11 mouse cellular contexts compared by ENCODE assay signal in the genomic region with DNA sequence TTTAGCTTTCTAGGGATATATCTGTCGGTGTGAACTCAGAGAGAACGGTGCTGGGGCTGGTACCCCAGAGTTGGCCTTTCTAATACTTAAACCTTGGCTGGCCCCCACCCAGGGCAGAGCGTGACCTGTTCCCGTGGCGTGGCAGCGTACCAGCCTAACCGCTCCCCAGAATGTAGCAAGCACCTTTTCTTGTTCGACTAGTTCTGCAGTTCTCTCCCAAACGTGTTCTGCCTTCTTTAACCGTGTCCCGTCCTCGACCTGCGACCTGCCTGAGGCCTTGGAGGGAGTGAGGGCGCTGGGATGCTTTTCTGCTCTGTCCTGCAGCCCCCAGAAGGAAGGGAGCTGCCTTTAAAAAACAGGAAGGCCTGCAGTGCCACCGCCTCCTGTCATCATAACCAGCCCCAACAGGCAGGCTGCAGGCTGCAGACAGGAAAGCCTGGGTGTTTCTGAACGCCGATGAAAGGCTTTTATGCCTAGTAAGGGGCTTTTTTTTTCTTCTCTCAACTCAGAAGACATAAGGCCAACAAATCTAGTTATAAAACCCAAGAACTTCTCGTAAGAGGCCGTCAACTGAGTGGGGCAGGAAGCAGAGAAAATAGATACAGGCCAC. TPM values are rescaled to one million over a fixed set of nuclear protein-coding genes. Genes with fewer than 3 reads are reported as not detected.
A peak's percentile ranks its signal among the peaks of the same experiment; 100 is the strongest.
DNase-seq lines count a peak whose midpoint lies in the region; ATAC-seq and TF ChIP-seq lines count a peak whose summit lies in the region.
"Had no signal": no experiment of that assay in that cellular context is flagged by ENCODE, and none has a peak within 500 bp of the region (broad histone marks: within the 10 kb centered on the region; RNA-seq: fewer than 3 reads in every experiment).

No protein-coding gene starts in this region.

- WGBS in hindbrain, embryonic 14.5 days: 85% methylated on average over 19 of the region's 19 CpGs
- 74% methylated on average over 19 of the region's 19 CpGs for WGBS in hindbrain, embryonic 11.5 days
- WGBS in lung, embryonic 16.5 days: 42% methylated on average over 19 of the region's 19 CpGs
- 94% methylated on average over 19 of the region's 19 CpGs for WGBS in cerebellum, adult 2 months

- TF ChIP-seq POLR2A in cerebellum, adult 2 months (IDR thresholded peaks at IDR 0.05; ENCODE audit: borderline replicate concordance, insufficient read depth, low read length): no peak

- no peak for ATAC-seq in hindbrain, embryonic 14.5 days (ENCODE audit: low FRiP score)
- ATAC-seq in hindbrain, embryonic 11.5 days (ENCODE audit: low FRiP score): no peak
- peak; percentile 34; the same call in 1 of the 2 replicates for ATAC-seq in lung, embryonic 16.5 days (ENCODE audit: low read depth)
- ATAC-seq: forebrain, embryonic 14.5 days had no signal

- no peaks in the 10 kb centered on the region for H3K27me3 ChIP-seq in hindbrain, embryonic 14.5 days (ENCODE audit: control insufficient read depth, insufficient read depth, low read length)
- H3K27me3 ChIP-seq in hindbrain, embryonic 11.5 days (ENCODE audit: control insufficient read depth, insufficient read depth, low read length): no peaks in the 10 kb centered on the region
- H3K27me3 ChIP-seq in lung, embryonic 16.5 days (ENCODE audit: control insufficient read depth, insufficient read depth, low read depth, low read length): no peaks in the 10 kb centered on the region
- no peaks in the 10 kb centered on the region for H3K27me3 ChIP-seq in cerebellum, adult 2 months (ENCODE audit: control insufficient read depth, insufficient read depth, low read length)
- H3K27me3 ChIP-seq: neural tube, embryonic 12.5 days had no signal

- 0 out of 2 replicates have a peak overlapping the region, but pooled peaks have one; percentile 24 for H3K27ac ChIP-seq in hindbrain, embryonic 14.5 days
- H3K27ac ChIP-seq in hindbrain, embryonic 11.5 days (ENCODE audit: low read depth, low read length): no peak overlapping the region
- peak overlapping the region; percentile 76 for H3K27ac ChIP-seq in lung, embryonic 16.5 days (ENCODE audit: low read length)
- no peak overlapping the region for H3K27ac ChIP-seq in cerebellum, adult 2 months (ENCODE audit: insufficient read depth, low read length)
- H3K27ac ChIP-seq: neural tube, embryonic 12.5 days had no signal

- DNase-seq in hindbrain, embryonic 14.5 days (ENCODE audit: low spot score): no peak
- no peak for DNase-seq in hindbrain, embryonic 11.5 days (ENCODE audit: low spot score)
- peak; percentile 48 for DNase-seq in urinary bladder, postnatal 25 days (ENCODE audit: low spot score)
- DNase-seq in urinary bladder, adult 2 months (ENCODE audit: low spot score): no peak
- DNase-seq in testis, postnatal 10 days (ENCODE audit: low spot score): no peak
- no peak for DNase-seq in cerebellum, adult 2 months
- no peak for DNase-seq in c-Kit-positive CD71-positive TER-119-positive erythroid progenitor cells, embryonic 14.5 days (ENCODE audit: low spot score)

- H3K9me3 ChIP-seq in hindbrain, embryonic 14.5 days (ENCODE audit: control insufficient read depth, low read length): no peaks in the 10 kb centered on the region
- H3K9me3 ChIP-seq in hindbrain, embryonic 11.5 days (ENCODE audit: control insufficient read depth, low read length): no peaks in the 10 kb centered on the region
- no peaks in the 10 kb centered on the region for H3K9me3 ChIP-seq in lung, embryonic 16.5 days (ENCODE audit: control insufficient read depth, low read length)
- H3K9me3 ChIP-seq: G1E; neural tube, embryonic 12.5 days had no signal

- no peak for TF ChIP-seq CTCF in cerebellum, adult 2 months (IDR thresholded peaks at IDR 0.05; ENCODE audit: borderline replicate concordance, insufficient read depth, low read depth, low read length)

- no peak overlapping the region for H3K4me3 ChIP-seq in hindbrain, embryonic 14.5 days (replicated peaks; ENCODE audit: low read length)
- H3K4me3 ChIP-seq in hindbrain, embryonic 11.5 days (ENCODE audit: low read depth, low read length): no peak overlapping the region
- no peak overlapping the region for H3K4me3 ChIP-seq in lung, embryonic 16.5 days (ENCODE audit: low read length)
- no peak overlapping the region for H3K4me3 ChIP-seq in cerebellum, adult 2 months (replicated peaks; ENCODE audit: insufficient read depth, low read depth, low read length)
- H3K4me3 ChIP-seq: neural tube, embryonic 12.5 days had no signal

- no peak overlapping the region; the same call in 1 of the 2 replicates for H3K9ac ChIP-seq in hindbrain, embryonic 14.5 days
- H3K9ac ChIP-seq in hindbrain, embryonic 11.5 days (ENCODE audit: low read depth, low read length): no peak overlapping the region
- peak overlapping the region; percentile 21; the same call in 1 of the 2 replicates for H3K9ac ChIP-seq in lung, embryonic 16.5 days (ENCODE audit: low read length)
- H3K9ac ChIP-seq: neural tube, embryonic 12.5 days had no signal

- peaks cover 11% of the 10 kb centered on the region for H3K36me3 ChIP-seq in hindbrain, embryonic 14.5 days (replicated peaks; ENCODE audit: control insufficient read depth, insufficient read depth)
- no peaks in the 10 kb centered on the region for H3K36me3 ChIP-seq in hindbrain, embryonic 11.5 days (ENCODE audit: control insufficient read depth, insufficient read depth, low read length)
- H3K36me3 ChIP-seq in lung, embryonic 16.5 days (ENCODE audit: control insufficient read depth, insufficient read depth, low read length): peaks cover 7% of the 10 kb centered on the region

- H3K4me1 ChIP-seq in hindbrain, embryonic 14.5 days (replicated peaks; ENCODE audit: control insufficient read depth, insufficient read depth, low read length): peaks cover 8% of the 10 kb centered on the region; the same call in 1 of the 2 replicates
- H3K4me1 ChIP-seq in hindbrain, embryonic 11.5 days (replicated peaks; ENCODE audit: control insufficient read depth, insufficient read depth, low read length): peaks cover 3% of the 10 kb centered on the region; the same call in 1 of the 2 replicates
- H3K4me1 ChIP-seq in lung, embryonic 16.5 days (replicated peaks; ENCODE audit: control insufficient read depth, insufficient read depth, low read length): peaks cover 19% of the 10 kb centered on the region
- H3K4me1 ChIP-seq in cerebellum, adult 2 months (ENCODE audit: control insufficient read depth, insufficient read depth, low read length): peaks cover 20% of the 10 kb centered on the region

- no peak overlapping the region for H3K4me2 ChIP-seq in hindbrain, embryonic 14.5 days (replicated peaks)
- no peak overlapping the region for H3K4me2 ChIP-seq in hindbrain, embryonic 11.5 days (replicated peaks; ENCODE audit: low read depth, low read length)
- no peak overlapping the region for H3K4me2 ChIP-seq in lung, embryonic 16.5 days (ENCODE audit: low read depth, low read length)
- H3K4me2 ChIP-seq: neural tube, embryonic 12.5 days had no signal

RNA-seq across cellular contexts. Expression of gene Gltp, which starts 10.0 kb away (rescaled TPM):
- 33.7 and 38.9 TPM in 2 replicates for polyA plus RNA-seq in hindbrain, embryonic 14.5 days (2014; fragmentation: Nextera tagmentation; extraction: Ambion mirVana)
- polyA plus RNA-seq in hindbrain, embryonic 11.5 days (2014; fragmentation: Nextera tagmentation; extraction: Ambion mirVana): 62.6 and 64.4 TPM in 2 replicates
- polyA plus RNA-seq in urinary bladder, adult 2 months (2012; rRNA removed): 172 and 192 TPM in 2 replicates
- polyA plus RNA-seq in lung, embryonic 16.5 days (2015; fragmentation: Nextera tagmentation; extraction: Ambion mirVana): 104 and 105 TPM in 2 replicates
- polyA plus RNA-seq in cerebellum, adult 2 months (2012; rRNA removed): 79.3 and 87.5 TPM in 2 replicates

RNA-seq across cellular contexts. Expression of gene Trpv4, which starts 22.6 kb away (rescaled TPM):
- polyA plus RNA-seq in hindbrain, embryonic 14.5 days (2014; fragmentation: Nextera tagmentation; extraction: Ambion mirVana): 1.1 and 1.4 TPM in 2 replicates
- 0.38 and 0.85 TPM in 2 replicates for polyA plus RNA-seq in hindbrain, embryonic 11.5 days (2014; fragmentation: Nextera tagmentation; extraction: Ambion mirVana)
- polyA plus RNA-seq in urinary bladder, adult 2 months (2012; rRNA removed): 58.9 and 66.3 TPM in 2 replicates
- polyA plus RNA-seq in lung, embryonic 16.5 days (2015; fragmentation: Nextera tagmentation; extraction: Ambion mirVana): 2.8 and 2.9 TPM in 2 replicates
- polyA plus RNA-seq in cerebellum, adult 2 months (2012; rRNA removed): 3.0 and 5.5 TPM in 2 replicates

RNA-seq across cellular contexts. Expression of gene Tchp, which starts 26.8 kb away (rescaled TPM):
- 10.6 and 15.4 TPM in 2 replicates for polyA plus RNA-seq in hindbrain, embryonic 14.5 days (2014; fragmentation: Nextera tagmentation; extraction: Ambion mirVana)
- 13.3 and 15.8 TPM in 2 replicates for polyA plus RNA-seq in hindbrain, embryonic 11.5 days (2014; fragmentation: Nextera tagmentation; extraction: Ambion mirVana)
- 24.0 and 24.4 TPM in 2 replicates for polyA plus RNA-seq in urinary bladder, adult 2 months (2012; rRNA removed)
- 11.5 and 14.0 TPM in 2 replicates for polyA plus RNA-seq in lung, embryonic 16.5 days (2015; fragmentation: Nextera tagmentation; extraction: Ambion mirVana)
- 33.9 and 35.5 TPM in 2 replicates for polyA plus RNA-seq in cerebellum, adult 2 months (2012; rRNA removed)

Comparison
In these comparisons a context has a peak if more than half of its experiments do, and no peak if none do; other contexts are left out.
1. H3K27ac ChIP-seq: peak in hindbrain, embryonic 14.5 days (single experiment) and lung, embryonic 16.5 days (single experiment); none in hindbrain, embryonic 11.5 days (single experiment) and cerebellum, adult 2 months (single experiment).